Mouse (Mus musculus): ENCODE data around the gene Nit1.

The Nit1 gene

DNA sequence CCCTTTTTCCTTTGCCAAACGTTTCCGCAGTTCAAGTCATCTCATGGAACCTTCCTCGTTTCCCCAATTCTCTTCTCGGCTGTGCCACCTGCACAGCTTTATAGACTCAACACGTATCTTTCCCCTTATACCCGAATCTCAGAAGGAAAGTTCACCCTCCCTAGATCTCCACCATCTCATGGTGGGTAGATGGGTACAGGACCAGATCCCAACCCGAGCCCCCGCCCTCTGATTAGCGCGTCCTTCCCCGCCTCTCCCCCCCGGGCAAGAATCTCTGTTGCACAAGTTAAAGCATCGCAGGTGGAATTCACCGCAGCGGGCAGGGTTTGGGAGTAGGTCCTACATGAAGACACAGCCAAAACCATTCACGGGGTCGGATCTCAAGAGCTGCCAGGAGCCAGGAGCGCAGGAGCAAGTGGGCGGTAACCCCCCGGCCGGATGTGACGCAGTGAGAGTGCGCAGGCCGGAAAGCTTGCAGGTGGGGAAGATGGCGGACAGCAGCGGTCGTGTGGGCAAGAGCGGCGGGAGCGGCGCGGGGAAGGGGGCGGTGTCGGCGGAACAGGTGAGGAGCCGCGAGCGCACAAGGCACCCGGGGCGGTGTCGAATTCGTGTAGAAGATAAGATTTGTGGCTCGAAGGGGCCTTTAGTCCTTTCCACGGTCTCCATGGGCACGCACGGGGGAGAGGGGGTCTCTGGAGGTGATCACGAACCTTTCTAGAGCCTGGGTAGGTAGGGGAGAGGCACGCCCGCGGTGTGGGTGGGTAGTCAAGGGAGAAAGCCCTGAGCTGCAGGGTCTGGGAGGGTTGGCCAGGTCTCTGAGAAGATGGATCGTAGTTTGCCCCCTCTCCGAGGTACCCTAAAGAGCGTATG is at the start of gene Nit1, which contains the start of gene Pfdn2:
Gene Nit1, minus strand, starts transcription at position 422 of the 870 bp plus-strand sequence.
Gene Pfdn2, plus strand, starts transcription at position 446 of the 870 bp plus-strand sequence.
- peak; percentile 90 for DNase-seq (ENCODE audit: low read depth)

DNA sequence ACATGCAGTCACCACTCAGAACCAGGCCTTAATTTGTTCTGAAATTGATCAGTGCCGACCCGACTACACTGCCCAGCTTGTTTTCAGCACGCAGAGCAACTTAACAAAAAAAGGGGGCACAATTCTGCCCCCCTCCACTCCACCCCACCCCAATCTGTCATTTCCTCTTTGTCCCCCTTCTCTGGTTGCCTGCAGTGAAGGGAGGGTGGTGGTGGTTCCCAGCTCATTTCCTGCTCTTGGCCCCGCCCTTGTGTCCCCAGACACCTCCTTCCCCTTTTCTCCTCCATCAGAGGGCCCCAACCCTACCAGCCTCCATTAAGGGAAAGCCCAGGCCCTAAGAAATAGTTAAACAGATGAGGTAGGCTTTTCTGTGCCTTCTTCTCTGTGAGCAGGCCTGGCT is 44.7 kb upstream of the Nit1 start:
- peak; percentile 93 for DNase-seq (ENCODE audit: low read depth)

DNA sequence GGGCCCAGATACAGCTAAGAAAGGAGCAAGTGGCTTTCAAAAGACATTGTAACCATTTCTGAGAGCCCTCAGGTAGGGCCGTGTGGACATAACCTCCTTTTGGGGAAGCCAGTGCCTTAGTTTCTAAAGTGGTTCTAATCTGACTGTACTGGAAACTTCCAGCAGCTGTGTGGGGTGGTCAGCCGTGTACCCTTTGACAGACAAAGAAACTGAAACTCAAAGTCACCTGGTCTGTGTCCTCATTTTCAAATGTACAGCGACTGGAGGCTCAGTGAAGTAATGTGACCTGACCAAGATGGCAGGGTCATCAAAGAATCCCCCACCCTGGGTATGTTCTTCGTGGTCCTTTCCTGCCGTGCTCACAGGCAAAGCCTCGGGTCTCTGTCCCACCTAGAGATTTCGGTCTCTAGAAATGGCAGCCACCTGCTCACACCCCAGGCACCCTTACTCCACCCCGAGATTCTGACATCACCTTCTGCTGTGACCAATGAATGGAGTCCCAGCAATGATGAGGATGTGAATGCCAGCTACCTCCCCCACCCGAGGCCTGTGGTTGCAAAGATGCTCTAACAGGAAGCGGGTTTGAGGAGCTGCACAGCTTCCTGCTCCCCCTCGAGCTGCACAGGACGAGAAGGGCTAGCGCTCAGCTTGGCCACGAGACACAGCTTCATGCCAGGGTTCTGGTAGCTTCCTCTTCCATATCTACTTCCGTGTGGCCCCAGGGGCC is 43.1 kb upstream of the Nit1 start, which contains the start of gene Arhgap30:
Gene Arhgap30, plus strand, starts transcription at position 579 of the 727 bp plus-strand sequence.
- peak; percentile 98 for DNase-seq (ENCODE audit: low read depth)

DNA sequence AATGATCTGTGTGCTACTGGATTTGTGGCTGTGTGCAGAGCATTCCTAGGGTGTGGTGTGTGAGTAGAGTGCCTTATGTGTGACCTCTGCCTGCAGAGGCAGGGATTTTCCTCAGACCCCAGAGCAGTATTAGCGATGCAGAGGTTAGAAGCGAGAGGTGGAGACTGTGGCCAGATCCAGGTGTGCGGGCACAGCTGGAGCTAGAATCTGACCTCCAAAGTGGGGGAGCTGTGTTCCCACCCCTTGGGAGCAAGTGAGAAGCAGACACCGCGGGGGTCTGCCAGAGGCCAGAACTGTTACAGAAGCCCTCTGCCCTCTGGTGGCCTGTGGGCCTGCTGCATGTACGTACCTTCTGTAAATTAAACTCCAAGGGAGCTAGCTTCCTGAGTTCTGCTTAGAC is 41.7 kb upstream of the Nit1 start:
- peak; percentile 62 for DNase-seq (ENCODE audit: low read depth)

DNA sequence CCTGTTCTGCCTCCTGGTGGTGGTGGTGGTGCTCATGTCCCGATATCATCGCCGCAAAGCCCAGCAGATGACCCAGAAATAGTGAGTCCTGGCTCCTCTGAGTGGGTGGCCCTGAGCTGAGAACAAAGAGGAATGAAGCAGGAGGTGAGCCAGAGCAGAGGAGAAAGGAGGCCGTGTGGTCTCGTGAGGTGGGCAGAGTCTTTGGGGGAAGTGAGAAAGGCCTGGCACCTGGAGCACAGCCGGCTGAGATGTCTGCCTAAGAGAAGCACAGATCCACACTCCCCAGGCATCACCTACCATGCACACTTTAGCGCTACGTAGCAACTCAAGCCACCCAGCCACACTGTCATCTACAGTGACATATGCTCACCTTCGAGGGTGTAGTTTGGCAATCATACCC is 39.7 kb upstream of the Nit1 start:
- no peak for DNase-seq (ENCODE audit: low read depth)

DNA sequence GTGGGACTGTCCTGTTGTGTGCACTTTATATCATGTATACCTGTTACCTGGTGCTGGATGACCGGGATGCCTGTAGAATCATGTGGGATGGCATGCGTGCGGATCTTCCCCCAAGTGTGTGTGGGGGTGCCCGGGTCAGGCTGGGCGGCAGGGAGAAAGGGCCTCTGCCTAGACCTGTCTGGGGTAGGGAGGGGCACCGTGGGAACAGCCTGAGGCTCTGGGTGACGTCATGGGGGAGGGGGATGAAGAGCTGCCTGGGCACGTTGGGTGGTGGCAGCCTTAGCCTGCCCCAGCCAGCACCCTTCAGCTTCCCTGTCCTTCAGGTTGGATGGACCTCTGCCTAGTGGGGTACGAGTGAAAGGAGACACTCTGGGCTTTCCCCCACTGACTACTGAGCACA is 38.9 kb upstream of the Nit1 start:
- no peak for DNase-seq (ENCODE audit: low read depth)

DNA sequence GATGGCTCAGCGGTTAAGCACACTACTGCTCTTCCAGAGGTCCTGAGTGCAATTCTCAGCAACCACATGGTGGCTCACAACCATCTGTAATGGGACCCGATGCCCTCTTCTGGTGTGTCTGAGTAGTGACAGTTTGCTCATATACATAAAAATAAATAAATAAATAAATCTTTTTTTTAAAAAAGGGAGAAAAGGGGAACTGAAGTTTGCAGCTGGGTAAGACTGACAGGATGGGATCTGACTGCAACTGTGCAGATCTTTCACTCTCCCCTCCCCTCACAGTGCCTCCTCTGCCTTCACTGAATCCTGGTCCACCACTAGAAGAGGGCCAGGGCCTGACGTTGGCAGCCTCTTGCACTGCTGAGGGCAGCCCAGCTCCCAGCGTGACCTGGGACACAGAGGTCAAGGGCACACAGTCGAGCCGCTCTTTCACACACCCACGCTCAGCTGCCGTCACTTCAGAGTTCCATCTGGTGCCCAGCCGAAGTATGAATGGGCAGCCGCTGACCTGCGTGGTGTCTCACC is 36.7 kb upstream of the Nit1 start:
- peak; percentile 26 for DNase-seq (ENCODE audit: low read depth)

DNA sequence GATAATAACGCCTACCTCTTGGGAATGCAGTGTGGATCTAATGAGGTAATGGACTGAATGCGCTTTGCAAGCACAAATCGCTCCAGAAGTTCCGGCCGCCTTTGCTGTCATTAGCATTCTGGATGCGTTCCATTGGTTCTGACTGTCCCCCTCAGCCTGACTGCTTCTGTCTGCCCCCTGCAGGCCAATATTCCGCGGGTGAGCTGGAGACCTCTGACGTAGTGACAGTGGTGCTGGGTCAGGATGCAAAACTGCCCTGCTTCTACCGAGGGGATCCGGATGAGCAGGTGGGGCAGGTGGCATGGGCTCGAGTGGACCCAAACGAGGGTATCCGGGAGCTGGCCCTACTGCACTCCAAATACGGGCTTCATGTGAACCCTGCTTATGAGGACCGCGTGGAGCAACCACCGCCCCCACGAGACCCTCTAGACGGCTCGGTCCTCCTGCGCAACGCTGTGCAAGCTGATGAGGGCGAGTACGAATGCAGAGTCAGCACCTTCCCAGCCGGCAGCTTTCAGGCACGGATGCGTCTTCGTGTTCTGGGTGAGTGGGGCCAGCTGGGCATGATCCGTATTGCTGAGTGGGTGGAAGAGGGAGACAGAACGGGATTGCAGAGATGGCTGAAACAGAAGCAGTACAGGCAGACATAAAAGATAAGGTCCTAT is 34.6 kb upstream of the Nit1 start:
- DNase-seq (ENCODE audit: low read depth), result peak; percentile 69

DNA sequence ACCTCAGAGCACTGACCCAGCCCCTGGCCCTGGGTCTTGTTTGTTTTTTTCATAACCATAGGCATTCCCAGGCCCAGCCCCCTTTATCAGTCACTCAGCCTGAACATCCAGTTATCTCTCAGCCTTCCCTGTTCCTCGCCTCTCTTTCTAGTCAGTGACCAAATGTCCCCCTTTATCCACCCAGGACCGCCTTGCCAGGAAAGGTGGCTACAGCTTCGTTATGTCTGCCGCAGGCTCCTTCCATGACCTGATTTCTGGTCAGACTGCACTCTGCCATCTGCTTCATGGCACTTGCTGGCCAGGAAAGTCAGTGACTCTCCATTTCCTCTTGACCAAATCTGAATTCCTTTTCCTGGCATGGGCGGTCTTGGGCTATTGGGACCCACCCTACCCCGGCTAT is 32.9 kb upstream of the Nit1 start:
- DNase-seq (ENCODE audit: low read depth), result no peak

DNA sequence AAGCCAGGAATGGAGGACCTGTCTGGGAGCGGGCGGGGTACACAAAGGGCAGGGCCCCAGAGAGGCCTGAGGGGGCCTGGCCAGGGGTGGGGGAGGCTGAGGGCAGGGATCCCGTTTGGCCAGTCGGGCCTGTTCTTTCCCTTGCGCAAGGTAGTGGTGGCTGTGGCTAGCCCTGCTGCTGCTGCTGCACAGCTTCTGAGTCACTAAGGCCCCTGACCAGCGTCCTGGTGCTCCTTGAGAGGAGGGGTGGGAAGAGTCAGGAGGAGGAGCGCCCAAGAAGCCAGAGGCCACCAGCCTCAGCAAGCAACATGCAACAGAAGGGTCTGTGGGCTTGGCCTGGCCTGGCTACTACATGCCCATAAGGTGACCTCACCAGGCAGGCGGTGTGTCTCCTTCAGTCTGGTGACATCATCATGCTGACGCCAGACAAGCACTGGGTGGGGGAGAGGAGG is 30.2 kb upstream of the Nit1 start:
- peak; percentile 89 for DNase-seq (ENCODE audit: low read depth)

DNA sequence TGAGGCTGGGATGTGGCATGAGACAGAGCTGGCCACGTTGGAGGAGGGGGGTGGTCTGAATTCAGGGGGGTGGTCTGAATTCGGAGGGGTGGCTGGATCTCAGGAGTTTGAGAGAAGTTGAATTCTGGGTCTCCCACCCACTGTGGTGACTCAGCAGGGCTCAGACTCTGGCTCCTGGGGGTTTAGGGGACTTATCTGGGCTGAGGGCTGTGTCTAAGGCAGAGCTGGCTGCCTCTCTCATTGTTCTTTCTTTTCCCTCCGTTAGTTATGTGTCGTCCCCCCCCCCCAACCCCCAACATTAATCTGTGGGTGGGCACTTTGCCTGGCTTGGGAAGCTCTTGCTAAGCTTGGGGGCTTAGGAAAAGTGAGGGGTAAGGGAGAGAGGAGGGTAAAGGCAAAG is 28.5 kb upstream of the Nit1 start:
- DNase-seq (ENCODE audit: low read depth), result no peak

DNA sequence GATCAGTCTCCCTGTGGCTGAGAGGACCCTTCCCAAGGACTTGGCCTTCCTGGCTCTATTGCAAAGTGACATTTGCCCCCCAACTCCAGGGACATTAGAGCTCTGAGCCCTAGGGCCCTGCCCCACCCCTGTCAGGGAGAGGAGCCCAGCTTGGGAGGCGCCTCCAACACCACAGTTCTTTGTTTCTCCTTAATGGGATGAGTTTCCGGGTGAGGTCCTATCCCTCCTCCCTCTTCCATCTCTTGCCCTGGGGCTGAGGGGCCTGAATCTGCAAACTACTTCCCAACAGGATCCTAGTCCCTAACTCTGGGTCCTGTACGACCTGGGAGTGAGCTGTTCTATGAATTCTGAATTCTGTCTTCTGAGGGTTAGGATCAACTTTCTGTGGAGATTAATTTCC is 27.4 kb upstream of the Nit1 start:
- DNase-seq (ENCODE audit: low read depth), result no peak

DNA sequence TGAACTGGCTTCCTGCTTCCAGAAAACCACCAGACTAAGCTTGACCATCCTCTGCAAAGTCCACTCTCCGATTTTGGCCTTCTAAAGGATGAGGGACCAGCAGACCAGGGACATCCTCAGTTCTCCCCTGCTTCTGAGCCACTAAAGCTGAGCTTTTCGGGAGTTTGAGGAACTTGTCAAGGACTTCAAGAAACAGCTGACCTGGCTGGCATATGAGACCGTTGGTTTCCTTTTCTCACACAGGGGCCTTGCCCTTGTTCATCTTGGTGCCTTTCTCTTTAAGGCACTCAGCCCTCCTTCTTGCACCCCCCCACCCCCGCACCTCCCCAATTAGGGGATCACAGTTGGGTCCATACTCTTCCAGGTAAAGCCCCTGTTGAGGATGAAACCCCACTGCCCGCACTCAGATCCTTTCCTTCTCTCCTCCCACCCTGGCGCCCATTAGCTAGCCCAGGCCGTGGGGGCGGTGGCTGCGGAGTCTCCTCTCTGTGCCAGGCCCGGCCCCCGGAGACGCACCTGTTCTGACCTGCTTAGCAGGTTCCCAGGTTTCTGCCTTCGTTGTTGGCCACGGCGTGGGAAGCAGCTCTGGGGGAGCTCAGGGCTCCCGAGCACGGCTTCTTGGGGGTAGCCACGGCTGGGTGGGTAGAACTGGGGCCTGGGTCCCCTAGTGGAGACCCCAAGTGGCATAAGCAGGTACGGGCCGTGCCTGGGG is 24.6 kb upstream of the Nit1 start, which contains the start of gene Nectin4:
Gene Nectin4, plus strand, starts transcription at position 255 of the 712 bp plus-strand sequence.
- peak; percentile 46 for DNase-seq (ENCODE audit: low read depth)

DNA sequence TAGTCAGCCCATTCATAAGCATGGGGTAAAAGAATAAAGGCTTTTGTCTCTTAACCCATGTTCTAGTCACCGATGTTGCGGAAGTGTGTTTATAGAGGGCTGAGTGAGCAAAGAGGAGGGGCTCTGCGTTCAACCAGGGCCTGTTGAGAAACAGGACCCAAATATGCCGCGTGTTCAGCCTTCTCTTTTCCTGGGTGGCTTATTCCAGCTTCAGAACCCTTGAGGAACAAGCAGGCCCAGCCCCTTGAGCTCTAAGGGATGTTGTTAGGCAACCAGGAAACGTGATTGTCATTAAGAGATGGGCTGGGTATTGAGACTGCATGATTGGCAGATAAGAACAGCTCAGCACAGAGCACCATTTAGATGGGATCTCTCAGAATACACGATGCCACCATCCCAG is 20.5 kb upstream of the Nit1 start:
- DNase-seq (ENCODE audit: low read depth), result peak; percentile 49

DNA sequence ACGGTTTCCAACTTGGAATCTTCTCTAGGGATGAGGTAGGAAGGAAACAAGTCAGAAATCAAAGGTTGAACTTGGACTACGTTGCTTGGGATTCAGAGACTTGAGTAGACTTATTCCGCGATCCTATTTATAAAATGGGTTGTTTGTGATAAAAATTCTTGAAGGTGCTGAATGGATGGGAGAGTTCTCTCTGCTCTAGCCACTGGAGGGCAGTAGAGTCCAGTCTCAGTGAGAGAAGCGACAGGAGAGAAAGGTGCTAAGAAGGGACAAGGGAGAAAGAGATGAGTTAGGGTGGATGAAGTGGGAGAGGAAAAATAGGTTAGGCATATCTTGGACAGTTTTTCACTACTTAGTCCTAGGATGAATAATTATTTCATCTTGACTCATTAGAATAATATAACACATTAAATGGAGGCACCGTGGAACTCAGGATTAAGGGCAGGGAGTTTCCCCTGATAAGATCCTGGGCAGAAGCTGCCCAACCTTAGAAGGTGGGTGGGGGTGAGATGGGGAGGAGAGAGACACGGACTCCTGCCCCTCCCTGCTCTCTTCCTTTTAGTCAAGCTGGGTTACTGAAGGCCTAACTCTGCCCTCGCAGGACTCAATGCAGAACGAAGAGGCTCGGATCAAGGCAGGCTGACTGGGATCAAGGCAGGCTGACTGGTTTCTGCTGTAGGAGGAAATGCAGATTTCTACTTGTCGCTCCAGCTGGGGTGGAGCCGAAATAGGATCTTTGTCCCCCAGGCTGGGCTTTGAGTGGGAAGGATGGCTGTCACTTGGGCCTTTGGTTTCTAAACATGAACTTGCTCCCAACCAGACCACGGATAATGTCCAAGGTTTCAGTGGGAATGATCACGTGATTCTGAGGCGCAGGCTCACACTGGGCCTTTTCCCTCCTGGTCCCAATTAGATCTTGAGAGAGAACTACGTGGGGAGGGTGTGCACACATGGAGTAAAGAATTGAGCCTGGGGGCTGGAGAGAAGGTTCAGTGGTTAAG is 16.0 kb upstream of the Nit1 start:
- DNase-seq (ENCODE audit: low read depth), result peak; percentile 78

DNA sequence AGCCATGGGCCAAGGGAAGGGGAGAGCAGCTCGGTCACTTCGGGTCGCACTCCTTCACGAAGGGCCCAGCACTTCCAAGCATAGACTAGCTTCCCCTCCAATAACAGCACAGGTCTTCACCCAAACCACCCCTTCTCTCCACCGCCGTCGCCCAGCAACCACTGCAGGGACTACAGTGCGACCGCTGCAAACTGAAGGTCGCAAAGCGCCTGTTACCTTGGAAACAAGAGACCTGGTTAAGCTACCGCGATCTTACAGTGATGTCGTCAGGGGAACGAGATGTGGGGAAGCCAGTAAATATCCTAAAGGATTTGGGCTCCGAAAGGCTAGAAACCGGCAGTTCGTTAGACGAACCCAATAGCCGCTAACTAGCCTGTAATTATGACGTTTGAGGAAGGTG is 15.2 kb upstream of the Nit1 start, which contains the start of gene Klhdc9:
Gene Klhdc9, minus strand, starts transcription at position 143 of the 400 bp plus-strand sequence.
- DNase-seq (ENCODE audit: low read depth), result no peak

DNA sequence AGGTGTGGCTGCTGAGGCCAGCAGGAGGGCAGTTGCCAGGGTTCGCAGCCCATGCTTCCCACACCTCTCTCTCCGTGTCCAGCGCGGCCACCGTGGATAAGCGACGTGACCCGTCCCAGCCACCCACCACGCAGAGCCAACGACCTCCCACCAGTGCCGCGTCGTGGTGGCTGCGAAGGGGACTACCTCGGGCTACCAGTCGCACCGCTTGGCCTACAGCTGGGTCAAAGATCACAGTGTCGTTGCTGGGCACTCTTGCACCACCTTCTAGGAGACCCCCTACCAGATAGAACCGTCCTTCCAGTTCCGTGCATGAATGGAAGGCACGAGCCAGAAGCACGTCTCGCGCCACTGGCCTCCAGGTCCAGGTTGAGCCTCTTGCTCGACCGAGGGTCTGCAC is 14.8 kb upstream of the Nit1 start:
- no peak for DNase-seq (ENCODE audit: low read depth)

DNA sequence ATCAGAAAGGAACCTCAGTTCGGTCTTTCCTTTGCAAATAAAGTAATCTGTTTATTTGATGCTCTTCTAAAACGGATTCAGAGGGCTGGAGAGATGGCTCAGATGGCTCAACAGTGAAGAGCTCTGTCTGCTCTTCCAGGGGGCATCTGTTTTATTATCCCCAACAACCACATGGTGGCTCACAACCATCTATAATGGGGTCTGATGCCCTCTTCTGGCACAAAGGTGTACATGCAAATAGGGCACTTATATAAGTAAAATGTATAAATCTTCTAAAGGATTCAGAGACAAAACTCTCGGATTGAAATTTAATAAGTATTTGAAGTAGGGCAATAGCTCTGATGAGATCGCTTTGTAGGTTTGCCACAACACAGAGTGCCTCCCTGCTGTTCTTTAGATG is 13.0 kb upstream of the Nit1 start:
- DNase-seq (ENCODE audit: low read depth), result peak; percentile 75

DNA sequence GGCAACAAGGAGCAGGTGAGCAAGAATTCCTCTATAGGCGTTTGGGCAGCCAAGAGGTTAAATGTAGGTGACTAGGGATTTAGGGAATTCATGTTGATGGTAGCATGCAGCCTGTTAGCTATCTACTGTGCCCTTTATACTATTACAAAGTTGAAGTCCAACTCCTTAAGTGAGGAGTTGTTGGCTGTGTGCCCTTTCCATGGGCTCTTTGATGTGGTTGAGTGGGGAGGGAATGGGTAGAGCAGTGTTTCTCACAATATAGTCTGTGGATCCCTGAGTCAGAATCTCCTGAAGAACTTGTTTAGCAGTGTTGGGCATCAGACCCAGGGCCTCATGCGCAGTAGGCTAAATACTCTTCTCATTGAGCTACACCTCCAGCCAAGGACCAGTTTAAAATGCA is 11.4 kb upstream of the Nit1 start:
- no peak for DNase-seq (ENCODE audit: low read depth)

DNA sequence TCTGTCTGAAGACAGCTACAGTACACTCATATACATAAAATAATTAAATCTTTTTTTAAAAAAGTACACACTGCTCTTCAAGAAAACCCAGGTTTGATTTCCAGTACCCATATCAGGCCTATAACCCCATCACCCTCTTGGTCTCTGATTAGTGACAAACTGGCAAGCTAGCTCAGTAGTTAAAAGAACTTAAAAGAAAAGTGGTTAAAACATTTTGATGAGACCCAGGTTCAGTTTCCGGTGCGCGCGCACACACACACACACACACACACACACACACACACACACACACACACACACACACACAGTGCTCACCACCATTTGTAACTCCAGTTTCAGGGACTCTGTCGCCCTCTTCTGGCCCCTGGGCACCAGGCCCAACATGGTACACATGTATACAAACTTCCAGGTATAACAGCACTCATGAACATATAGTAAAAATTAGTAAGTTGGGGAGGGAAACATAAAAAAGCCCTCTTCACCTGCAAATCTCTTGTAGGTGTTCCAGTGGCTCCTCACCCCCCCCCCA is 10.4 kb upstream of the Nit1 start:
- DNase-seq (ENCODE audit: low read depth), result peak; percentile 69

Data from 416B (cell line).